Mouse (Mus musculus) cerebral cortex, adult 2 months (tissue): Measurements from ENCODE around the gene Prss21.

Experiments used
- WGBS: fragments of 180-500 bp; shearing (Covaris S2); methylation state at CpG from one replicate; pipeline ENCODE4 v1.1.7; 2018; 5-methylcytosine and 5-hydroxymethylcytosine counted together

Gene Prss21

DNA sequence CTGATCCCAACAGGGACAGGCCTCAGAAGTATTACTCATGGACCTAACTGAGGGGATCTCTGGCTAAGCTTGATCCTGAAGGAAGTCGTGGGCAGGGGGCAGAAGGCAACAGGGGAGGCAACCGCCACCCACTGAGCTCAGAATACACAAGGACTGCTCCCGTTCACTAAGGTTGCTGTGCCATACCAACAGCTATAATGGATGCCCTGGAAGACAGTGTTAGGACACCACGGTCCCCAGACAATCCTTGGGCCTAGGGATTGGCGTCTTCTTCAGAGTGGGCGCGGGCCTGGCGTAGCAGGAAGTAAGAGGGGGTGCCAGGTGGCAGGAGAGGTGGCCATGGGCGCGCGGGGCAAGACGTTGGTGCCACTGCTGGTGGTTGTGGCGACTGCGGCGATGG is at the start of gene Prss21:
TSS of gene Prss21 (plus strand) at position 301 of the 400 bp plus-strand sequence.
- whole genome bisulfite sequencing: 93% methylated on average over 15 of the region's 15 CpGs

DNA sequence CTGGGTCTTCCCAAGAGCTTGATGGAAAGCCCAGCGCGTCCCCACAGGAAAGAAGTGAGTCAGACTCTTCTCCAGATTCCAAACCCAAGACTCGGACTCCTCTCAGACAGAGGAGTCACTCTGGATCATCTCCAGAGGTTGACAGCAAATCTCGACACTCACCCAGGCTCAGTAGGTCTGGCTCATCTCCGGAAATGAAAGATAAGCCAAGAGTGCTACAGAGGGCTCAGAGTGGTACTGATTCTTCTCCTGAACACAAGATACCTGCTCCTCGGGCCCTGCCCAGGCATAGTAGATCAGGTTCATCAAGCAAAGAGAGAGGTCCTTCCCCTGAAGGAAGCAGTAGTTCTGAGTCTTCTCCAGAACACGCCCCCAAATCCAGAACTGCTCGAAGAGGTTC is 49.3 kb upstream of the Prss21 start:
- 95% methylated on average over 8 of the region's 8 CpGs for WGBS

DNA sequence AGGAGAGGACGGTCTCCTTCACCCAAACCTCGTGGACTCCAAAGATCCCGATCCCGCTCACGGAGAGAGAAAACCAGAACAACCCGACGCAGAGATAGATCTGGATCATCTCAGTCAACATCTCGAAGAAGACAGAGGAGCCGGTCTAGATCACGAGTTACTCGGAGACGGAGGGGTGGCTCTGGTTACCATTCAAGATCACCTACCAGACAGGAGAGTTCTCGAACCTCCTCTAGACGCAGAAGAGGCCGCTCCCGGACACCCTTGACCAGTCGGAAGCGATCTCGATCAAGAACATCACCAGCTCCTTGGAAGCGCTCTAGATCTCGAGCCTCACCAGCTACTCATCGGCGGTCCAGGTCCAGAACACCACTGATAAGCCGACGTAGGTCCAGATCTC is 48.6 kb upstream of the Prss21 start:
- WGBS: 98% methylated on average over 25 of the region's 25 CpGs

DNA sequence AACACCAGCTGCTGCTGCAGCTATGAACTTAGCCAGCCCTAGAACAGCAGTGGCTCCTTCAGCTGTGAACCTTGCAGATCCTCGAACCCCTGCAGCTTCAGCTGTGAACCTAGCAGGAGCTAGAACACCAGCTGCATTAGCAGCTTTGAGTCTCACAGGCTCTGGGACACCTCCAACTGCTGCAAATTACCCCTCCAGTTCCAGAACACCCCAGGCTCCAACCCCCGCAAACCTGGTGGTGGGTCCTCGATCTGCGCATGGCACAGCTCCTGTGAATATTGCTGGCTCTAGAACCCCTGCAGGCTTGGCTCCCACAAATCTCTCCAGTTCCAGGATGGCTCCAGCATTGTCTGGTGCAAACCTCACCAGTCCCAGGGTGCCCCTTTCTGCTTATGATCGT is 47.1 kb upstream of the Prss21 start:
- 78% methylated on average over 5 of the region's 5 CpGs for WGBS

DNA sequence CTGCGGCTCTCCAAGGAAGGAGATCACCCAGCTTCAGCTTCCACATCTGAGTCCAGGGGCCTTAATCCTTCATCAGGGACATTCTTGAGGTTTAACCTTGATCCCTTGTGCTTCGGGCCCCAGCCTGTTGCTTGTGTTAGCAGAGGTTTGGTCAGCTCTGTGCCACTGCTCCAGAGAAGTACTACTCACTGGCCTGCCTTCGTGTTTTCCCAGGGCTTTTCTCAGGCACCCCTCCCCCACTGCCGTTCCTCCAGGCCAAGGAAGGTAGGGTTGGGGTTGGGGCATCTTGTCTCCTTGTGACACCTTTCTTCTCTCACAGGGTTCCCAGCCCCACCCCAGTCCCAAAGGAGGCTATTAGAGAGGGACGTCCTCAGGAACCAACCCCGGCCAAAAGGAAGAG is 45.8 kb upstream of the Prss21 start:
- WGBS: 64% methylated on average over 6 of the region's 6 CpGs

DNA sequence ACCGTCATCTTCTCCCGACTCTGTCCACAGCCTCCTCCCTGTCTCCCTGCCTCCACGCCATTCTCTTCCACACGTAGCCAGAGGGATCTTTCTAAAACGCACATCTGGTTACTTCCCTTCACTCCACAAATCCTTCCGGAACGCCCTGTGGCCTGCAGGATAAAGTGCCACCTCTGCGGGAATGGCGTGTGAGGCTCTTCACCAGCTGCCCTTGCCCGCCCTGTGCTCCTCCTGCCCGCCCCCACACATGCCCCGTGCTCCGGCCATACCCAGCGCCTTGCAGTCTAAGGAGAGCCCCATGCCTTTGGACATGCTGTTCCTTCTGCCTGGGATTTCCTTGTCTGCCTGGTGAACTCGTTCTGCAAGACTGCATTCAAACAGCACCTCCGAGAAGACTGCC is 44.8 kb upstream of the Prss21 start:
- WGBS: 67% methylated on average over 16 of the region's 16 CpGs

DNA sequence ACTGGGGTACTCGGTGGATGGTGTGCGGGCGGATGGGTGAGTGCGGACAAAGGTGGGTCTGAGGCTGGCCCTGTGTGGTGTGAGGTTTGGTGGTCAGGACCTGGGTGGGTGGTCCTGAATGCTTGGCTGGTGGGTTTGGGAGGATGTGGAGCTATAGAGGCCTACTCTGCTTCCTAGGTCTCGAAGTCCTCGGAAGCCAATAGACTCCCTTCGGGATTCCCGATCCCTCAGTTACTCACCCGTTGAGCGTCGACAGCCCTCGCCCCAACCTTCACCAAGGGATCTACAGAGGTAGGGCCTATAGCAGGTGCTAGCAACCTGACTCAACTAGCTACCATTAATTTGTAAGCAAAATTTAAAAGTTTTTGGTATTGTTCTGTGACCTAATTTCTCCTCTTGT is 44.2 kb upstream of the Prss21 start:
- WGBS: 80% methylated on average over 12 of the region's 12 CpGs

DNA sequence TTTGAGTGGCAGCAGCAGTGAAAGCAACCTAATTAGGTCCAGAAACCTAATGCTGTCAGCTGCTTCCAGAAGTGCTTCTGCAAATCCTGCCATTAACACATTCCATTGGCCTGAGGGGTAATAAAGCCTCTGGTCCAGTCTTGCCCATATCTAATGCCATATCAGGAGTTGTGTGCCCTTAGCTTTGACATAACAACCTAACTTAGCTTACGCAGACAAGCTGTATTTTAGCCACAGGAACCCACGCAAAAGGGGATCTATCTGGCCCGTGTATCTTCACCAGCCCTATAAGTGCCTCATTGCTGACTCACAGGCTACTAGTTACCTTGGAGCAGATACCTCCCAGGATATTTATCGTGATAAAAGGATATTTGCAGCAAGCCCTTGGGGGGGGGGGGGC is 42.3 kb upstream of the Prss21 start:
- WGBS: 73% methylated on average over 4 of the region's 4 CpGs

DNA sequence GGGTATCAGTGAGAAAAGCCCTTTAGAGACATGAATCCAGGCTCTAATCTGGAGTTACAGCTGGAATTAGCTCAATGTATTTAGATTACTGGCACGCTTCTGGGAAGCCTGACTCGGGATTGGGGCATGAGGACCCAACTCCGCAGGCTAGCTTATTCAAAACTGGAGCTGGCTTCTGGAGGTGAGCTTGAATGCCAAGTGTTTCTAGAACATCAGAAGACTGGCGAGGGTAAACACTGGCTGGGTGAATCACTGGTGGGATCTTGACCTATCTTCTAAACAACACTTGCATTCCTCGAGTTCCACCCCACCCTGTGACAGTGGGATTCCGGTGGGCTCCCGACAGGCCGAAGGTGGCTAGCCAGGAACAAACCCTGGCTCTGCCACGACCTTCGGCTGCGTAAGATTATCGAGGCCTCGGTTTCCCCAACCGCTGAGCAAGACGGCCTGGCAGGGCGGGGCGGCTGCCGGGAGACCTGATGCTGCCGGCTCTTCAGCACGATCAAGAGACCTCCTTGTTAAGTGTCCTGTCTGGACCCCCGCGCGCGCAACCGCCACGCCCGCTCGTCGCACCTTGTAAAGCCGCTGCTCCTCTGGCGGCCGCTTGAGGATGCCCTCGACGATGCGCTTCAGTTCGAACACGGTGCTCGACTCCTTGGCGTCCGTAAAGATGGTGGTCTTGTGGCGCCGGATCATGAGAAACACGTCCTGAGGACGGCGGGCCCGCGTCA is 39.4 kb upstream of the Prss21 start:
- under 1% methylated on average over 47 of the region's 47 CpGs for WGBS

DNA sequence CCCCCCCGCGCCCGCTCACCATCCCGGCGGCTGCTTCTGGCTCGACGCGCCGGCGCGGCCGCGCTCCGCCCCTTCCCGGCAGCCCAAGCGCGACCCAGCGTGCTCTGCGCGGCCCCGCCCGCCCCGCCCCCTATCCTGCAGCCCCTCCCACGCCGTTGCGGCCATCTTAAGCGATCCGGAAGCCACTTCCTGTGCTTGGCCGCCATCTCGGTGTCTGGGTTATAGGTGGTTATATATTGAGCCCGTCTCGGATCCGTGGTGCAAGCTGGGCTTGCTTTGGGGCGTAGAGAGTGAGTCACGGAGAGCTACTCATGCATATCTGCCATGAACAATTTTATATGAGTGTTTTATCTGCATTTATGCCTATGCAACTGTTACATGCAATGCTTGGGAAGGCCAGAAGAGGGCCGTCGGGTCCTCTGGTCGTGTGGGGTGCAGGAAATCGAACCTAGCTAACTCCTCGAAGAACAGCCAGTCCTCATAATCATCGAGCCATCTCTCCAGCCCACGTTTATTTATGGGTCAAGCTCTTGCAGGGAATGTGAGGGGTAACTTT is 38.7 kb upstream of the Prss21 start, which contains the start of gene Elob:
TSS of gene Elob (minus strand) at position 73 of the 556 bp plus-strand sequence.
- WGBS: 2% methylated on average over 37 of the region's 42 CpGs

DNA sequence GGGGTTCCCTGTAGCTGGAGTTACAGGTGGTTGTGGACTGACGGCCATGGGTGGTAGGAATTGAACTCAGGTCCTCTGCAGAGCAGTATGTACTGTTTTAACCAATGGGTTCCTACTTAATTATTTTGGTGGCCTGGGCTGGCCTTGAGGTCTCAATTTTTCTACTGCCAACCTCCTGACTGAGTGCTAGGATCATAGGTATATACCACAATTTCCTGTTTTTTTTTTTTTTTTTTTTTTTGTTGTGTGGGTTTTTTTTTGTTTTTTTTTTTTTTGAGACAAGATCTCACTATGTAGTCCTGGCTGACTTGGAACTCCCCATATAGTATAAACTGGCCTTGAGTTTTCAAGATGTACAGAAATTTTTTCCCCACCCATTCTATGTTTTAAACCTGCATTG is 36.7 kb upstream of the Prss21 start:
- WGBS: 100% methylated on average over 1 of the region's 1 CpGs

DNA sequence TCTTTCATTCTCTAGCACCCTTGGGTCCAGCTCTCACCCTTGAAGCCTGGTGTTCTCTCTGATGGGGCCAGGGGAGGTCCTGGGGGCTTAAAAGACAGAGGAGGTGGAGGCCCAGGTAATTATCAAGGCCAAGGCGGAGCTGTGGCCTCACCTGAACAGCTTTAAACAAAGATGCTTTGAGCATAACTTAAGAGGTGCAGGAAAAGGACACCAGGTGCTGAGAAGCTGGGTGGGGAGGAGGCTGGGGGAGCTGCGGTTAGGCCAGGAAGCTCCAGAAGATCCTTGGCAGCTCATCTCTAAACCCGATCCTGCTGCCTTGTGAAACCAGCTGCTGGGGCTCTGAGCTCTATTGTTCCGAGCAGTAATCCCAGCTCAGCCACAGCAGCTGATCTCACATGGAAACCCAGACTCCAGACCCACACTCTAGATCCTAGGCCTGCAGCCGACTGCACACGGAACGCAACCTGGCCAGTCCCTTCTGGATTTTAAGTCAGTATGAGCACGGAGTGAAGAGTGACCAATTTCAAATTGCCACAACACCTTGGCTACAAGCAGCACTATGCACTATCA is 31.8 kb upstream of the Prss21 start, which contains the start of gene Prss33:
TSS of gene Prss33 (minus strand) at position 51 of the 570 bp plus-strand sequence.
- 66% methylated on average over 8 of the region's 8 CpGs for WGBS

DNA sequence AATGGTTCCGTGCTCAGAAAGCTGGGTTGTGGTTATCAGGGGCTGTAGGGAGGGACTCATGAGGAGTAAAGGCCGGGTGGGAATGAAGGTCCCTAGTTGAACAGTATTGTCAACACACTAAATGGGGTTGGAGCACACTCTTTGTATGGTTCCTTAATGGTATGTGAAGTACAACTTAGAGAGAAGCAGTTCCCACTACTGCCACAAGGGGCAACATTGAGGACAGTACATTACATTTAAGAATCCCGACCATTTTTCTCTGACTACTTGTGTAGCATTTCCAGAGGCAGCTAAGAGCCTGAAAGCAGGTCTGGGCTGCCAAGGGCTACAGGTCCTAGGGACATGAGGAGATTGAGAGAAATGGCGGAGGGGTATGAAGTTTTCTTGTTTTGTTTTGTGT is 26.7 kb upstream of the Prss21 start:
- 34% methylated on average over 4 of the region's 4 CpGs for WGBS

DNA sequence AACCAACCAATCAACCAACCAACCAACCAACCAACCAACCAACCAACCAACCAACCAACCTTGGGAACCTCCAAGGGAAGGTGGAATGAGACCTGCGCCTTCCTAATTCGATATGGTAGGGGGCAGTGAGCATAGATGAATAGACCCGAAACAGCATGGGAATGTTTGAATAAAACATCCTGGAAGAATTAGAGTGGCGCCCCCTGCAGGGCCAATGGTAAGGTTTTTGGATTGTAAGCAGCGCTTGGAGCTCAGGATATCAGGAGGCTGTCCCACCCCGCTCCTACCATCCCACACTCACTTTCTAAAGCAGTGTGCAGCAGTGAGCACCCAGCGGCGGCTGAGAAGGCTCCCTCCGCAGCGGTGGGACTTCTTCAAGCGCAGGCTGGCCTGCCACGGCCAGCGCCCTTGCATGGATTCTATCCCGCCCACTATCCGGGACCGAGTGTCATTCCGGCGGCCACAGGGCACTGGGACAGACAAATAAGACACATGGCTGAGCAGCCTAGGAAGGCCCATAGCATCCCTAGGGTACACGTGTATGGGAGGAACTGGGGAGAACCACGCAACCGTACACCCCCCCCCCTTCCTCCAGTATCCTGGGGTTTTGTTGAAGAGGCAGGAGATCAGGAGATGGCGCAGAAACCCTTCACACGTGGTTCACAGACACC is 24.6 kb upstream of the Prss21 start:
- 52% methylated on average over 23 of the region's 23 CpGs for WGBS

DNA sequence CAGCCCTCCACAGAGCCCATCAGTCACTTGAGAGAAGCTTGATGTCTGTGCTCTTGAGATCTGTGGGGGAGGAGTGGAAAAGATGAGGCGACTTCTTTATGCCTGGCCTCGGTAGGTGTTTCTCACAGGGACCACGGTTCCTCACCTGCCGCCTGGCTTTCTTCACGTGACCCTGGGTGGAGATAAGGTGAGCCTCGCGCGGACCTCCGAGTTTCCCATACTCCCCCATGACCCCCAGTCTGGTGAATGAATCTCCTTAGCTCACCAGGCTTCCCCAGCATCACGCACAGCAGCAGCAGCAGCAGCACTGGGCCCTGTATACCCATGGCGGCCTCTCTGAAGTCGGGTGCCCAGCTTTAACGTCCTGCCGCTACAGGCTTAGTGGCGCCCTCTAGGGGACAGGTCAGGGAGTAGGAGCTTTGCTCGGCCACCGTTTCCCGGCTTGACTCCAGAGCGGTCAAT is 24.0 kb upstream of the Prss21 start, which contains the start of the genes Prss32 and Prss41:
TSS of gene Prss32 (plus strand) at position 44 of the 462 bp plus-strand sequence.
TSS of gene Prss41 (minus strand) at position 361 of the 462 bp plus-strand sequence.
- WGBS: 15% methylated on average over 19 of the region's 19 CpGs

DNA sequence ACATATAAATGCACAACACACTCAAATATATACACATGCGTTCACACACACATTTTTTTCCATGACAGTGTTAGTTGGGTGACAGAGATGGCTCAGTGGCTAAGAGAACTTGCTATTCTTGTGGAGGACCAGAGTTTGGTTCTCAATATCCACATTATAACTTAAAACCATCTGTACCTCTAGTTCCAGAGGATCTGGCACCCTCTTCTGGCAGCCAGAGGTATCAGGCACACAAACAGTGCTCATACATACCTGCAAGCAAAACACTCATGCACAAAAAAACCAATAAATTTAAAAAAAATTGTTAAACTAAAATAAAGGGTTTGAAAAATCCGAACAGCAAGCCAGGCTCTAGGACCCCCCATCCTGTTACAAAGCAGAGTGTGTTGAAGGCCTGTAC is 17.8 kb upstream of the Prss21 start:
- WGBS: 78% methylated on average over 2 of the region's 2 CpGs

DNA sequence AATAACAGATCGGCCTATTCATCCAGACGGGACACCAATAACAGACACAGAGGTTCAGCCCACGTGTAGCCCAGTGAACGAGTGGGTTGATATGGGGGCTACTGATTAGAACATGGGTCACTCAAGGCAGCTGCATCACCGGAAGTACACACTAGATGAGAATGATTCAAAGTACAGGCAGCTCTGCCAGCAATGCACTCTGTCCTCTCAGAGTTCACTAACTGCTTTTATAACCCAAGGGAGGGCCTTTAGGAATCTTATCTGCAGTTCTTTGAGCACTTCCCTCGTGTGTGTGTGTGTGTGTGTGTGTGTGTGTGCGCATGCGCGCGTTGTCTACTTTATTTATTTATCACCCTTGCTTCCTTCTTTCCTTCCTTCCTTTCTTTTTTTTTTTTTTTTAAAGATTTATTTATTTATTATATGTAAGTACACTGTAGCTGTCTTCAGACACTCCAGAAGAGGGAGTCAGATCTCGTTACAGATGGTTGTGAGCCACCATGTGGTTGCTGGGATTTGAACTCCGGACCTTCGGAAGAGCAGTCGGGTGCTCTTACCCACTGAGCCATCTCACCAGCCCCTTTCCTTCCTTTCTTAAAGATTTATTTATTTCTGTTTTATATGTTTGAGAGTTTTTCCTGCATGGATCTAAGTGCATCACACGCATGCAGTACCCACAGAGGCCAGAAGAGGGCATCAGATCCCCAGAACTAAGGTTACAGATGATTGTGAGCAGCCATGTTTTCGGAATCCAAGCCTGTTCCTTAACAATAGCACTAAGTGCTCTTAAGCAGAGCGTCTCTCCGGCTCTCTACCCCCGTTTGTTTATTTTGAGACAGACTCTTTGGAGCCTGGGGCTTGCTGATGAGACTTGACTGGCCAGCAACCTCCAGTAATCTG is 16.8 kb upstream of the Prss21 start:
- 56% methylated on average over 18 of the region's 19 CpGs for WGBS

DNA sequence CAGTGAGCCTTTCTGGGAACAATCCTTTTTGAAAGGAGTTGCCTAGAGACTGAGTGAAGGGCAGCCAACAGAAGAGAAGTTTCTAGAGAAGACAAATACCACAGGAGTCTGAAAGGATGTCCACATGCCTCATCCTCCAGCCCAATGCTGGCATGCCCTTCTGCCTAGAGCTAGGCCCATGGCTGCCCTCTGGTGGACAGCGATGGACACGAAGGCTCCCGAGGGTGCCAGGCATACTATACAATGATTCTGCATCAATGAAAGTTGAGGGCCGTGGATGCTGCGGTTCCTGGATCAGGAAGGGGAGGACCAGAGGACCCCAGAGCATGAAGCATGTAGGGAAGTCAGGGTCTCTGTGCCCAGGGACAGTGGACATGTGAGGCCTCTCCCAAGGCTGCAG is 14.6 kb upstream of the Prss21 start:
- WGBS: 37% methylated on average over 5 of the region's 5 CpGs

DNA sequence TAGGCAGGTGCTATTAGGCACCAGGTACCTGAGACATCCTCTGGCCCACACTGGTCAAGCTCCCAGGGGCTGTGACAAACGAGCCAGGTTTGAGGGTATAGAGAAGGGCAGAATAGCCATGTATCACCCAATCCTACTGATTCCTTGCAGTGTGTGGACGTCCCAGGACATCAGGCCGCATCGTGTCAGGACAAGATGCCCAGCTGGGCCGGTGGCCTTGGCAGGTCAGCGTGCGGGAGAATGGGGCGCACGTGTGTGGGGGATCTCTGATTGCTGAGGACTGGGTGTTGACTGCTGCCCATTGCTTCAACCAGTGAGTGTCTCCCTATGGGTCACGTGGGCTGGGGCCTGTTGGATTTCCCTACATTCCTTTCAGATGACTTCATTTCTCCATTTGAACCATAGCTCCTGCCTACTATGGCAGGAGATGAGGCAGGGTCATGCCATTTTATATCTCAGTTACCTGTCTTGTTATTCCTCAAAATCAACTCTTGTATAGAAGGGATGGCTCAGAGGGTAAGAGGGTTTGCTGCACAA is 13.6 kb upstream of the Prss21 start:
- WGBS: 96% methylated on average over 10 of the region's 10 CpGs

DNA sequence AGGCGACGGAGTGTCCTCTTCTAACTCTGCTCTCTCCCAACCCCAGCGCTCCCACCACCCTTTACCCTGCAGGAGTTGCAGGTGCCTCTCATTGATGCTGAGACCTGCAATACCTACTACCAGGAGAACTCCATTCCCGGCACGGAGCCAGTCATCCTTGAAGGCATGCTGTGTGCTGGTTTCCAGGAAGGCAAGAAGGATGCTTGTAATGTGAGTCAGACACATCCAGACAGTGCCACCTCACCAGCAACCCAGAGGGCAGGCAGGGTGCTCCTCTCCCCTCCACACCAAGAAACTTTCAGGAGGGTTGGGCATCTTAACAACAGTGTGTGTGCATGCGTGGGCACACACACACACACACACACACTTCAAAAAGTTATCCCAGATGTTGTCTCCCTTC is 10.7 kb upstream of the Prss21 start:
- WGBS: 95% methylated on average over 6 of the region's 6 CpGs

DNA sequence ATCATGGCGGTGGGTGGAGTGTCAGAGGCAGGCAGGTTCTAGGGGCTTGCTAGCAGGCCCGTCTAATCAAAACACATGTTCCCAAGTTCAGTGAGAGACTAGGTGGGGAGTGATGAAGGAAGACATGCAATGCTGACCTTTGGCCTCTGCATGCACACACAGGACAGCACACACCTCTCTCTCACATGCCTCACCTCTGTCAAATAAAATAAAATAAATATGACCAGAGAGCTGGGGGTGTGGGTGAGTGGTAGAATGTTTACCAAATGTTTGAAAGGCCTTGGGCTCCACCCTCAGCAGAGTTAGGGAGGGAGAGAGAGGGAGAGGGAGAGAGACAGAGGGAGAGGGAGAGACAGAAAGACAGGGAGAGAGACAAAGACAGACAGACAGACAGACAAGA is 9.9 kb upstream of the Prss21 start:
- WGBS: 95% methylated on average over 2 of the region's 2 CpGs
